Mouse (Mus musculus) cortical plate, adult 2 months (tissue): ENCODE measurements around the gene Eif2ak1.

Source experiments
- CTCF ChIP-seq: fragments of 200-500 bp; IDR thresholded peaks from 2 replicates; pipeline ENCODE4 v1.5.1; 2011; ENCODE audit warnings: mild to moderate bottlenecking, control low read depth, low read length; ENCODE audit not compliant: insufficient read depth; ENCODE audit errors: extremely low read depth
- POLR2A ChIP-seq: fragments of 200-500 bp; IDR thresholded peaks from 2 replicates; pipeline ENCODE4 v1.6.1; 2011; ENCODE audit warnings: mild to moderate bottlenecking, low read length, control low read depth; ENCODE audit not compliant: insufficient read depth; ENCODE audit errors: extremely low read depth

DNA sequence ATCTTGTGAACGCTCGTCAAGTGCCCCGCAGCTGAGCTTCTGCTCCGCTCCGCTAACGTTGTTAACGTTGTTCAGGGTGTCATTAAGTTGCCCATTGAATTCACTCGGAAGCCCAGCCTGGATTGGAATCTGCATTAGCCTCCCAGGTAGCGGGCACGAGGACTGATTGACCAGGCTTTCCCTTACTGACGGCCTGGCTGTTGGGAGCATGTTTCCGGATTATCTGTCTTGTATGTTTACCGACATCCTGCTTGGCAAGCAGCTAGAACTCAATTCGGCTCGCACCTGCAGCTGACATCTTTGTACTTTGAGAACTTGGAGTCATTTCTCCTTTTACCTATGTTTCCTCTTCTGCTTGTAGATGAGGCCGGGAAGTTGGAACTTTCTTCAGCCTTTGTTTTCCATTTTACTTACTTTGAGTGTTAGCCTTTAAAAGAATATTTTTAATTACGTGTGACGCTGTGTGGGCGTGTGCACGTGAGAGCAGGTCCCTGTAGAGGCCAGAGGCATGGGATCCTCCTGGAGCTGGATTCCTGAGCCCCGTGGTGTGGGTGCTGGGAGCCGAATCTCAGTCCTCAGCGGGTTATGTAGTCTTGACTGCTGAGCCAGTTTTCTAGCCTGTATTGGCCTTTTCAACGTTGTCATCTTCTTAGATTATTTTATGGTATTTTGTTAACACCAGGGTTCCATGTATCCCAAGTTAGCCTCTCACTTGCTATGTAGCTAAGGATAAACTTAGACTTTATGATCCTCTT, 2.5 kb downstream of the Eif2ak1 start:
- TF ChIP-seq POLR2A (no peak), CTCF (no peak)
